In the genomic region with DNA sequence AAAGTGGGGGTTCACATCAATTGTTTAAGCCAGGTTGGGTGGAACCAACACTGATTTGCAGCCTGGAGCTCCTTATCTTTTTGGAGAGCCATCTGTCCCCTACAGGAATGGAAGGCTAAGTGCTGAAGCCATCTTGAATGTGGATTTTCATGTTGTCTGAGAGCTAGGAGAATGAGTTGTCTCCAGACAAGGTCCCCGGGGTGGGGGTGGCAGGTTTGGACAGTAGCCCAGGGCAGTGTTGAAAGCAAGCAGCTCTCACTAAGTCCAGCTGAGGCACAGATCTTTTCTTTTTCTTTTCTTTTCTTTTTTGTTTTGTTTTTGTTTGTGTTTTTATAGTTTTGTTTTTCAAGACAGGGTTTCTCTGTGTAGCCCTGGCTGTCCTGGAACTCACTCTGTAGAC, we compare ENCODE assay signal across 25 mouse cellular contexts. TPM values are rescaled to one million over a fixed set of nuclear protein-coding genes. Genes with fewer than 3 reads are reported as not detected.
DNase-seq lines count a peak whose midpoint lies in the region; ATAC-seq lines count a peak whose summit lies in the region.
"Had no signal": no experiment of that assay in that cellular context is flagged by ENCODE, and none has a peak within 500 bp of the region (broad histone marks: within the 10 kb centered on the region; RNA-seq: fewer than 3 reads in every experiment).

No protein-coding gene starts in this region.

- intact Hi-C loops in heart, postnatal 10 days (cut with DNase I): no loop called here

- no peak overlapping the region for H3K9ac ChIP-seq in heart, embryonic 12.5 days
- H3K9ac ChIP-seq: embryonic facial prominence, embryonic 13.5 days; forebrain, embryonic 13.5 days; heart, embryonic 13.5 days; limb, embryonic 13.5 days; liver, embryonic 13.5 days; lung, embryonic 15.5 days had no signal

- H3K4me3 ChIP-seq in heart, embryonic 12.5 days: no peak overlapping the region
- H3K4me3 ChIP-seq: embryonic facial prominence, embryonic 13.5 days; forebrain, embryonic 13.5 days; heart, embryonic 13.5 days; layer of hippocampus, adult 2 months; limb, embryonic 13.5 days; liver, embryonic 13.5 days; lung, embryonic 15.5 days had no signal

- no peak for ATAC-seq in heart, embryonic 12.5 days (ENCODE audit: insufficient number of reproducible peaks, low FRiP score)
- ATAC-seq: forebrain, embryonic 13.5 days; intestine, postnatal 0 days; Patski had no signal

- no peak overlapping the region for H3K27ac ChIP-seq in heart, embryonic 12.5 days (ENCODE audit: poor library complexity, severe bottlenecking)
- H3K27ac ChIP-seq: embryonic facial prominence, embryonic 13.5 days; forebrain, embryonic 13.5 days; heart, embryonic 13.5 days; layer of hippocampus, adult 2 months; liver, embryonic 13.5 days; lung, embryonic 15.5 days had no signal

- DNase-seq in adrenal gland, postnatal 14 days: peak; percentile 48
- DNase-seq in adrenal gland, postnatal 4 days (ENCODE audit: low spot score in 2 of 2): no peak
- DNase-seq in heart, postnatal 10 days: peak; percentile 50 to 59
- DNase-seq in lung, postnatal 10 days: peak; percentile 76
- DNase-seq in lung, postnatal 25 days (ENCODE audit: low spot score): no peak
- peak; percentile 68 for DNase-seq in adipocyte (ENCODE audit: low spot score)
- no peak for DNase-seq in T-cell, adult 2 months (ENCODE audit: low spot score)
- DNase-seq: cerebellum, adult 8-10 months; cerebellum, postnatal 36 days; embryo, embryonic 11 days; kidney, postnatal 25 days; layer of hippocampus, postnatal 36 days; liver, embryonic 13.5 days; thymus, adult 18-20 months; thymus, postnatal 36 days had no signal

- 41% methylated on average over 1 of the region's 1 CpGs for WGBS in heart, embryonic 12.5 days

- no peaks in the 10 kb centered on the region for H3K36me3 ChIP-seq in heart, embryonic 12.5 days
- H3K36me3 ChIP-seq: embryonic facial prominence, embryonic 13.5 days; heart, embryonic 13.5 days; limb, embryonic 13.5 days; liver, embryonic 13.5 days; lung, embryonic 15.5 days had no signal

- H3K9me3 ChIP-seq in heart, embryonic 12.5 days (replicated peaks): no peaks in the 10 kb centered on the region
- H3K9me3 ChIP-seq: embryonic facial prominence, embryonic 13.5 days; forebrain, embryonic 13.5 days; heart, embryonic 13.5 days; limb, embryonic 13.5 days; liver, embryonic 13.5 days; lung, embryonic 15.5 days had no signal

- H3K27me3 ChIP-seq in heart, embryonic 12.5 days (replicated peaks): peaks cover 3% of the 10 kb centered on the region; the same call in 1 of the 2 replicates
- H3K27me3 ChIP-seq: embryonic facial prominence, embryonic 13.5 days; forebrain, embryonic 13.5 days; heart, embryonic 13.5 days; liver, embryonic 13.5 days; lung, embryonic 15.5 days; Patski had no signal

- H3K4me1 ChIP-seq in heart, embryonic 12.5 days (replicated peaks): 0 out of 2 replicates have a peak, but pooled peaks cover 4% of the 10 kb centered on the region
- H3K4me1 ChIP-seq: forebrain, embryonic 13.5 days; liver, embryonic 13.5 days had no signal

- no peak overlapping the region for H3K4me2 ChIP-seq in heart, embryonic 12.5 days
- H3K4me2 ChIP-seq: embryonic facial prominence, embryonic 13.5 days; forebrain, embryonic 13.5 days; heart, embryonic 13.5 days; limb, embryonic 13.5 days; liver, embryonic 13.5 days; lung, embryonic 15.5 days; midbrain, embryonic 11.5 days had no signal

RNA-seq across cellular contexts. Expression of gene Dut, which starts 44.1 kb away (rescaled TPM):
- total RNA-seq in adrenal gland, postnatal 14 days (2021): 36.1 and 39.4 TPM in 2 replicates
- 10 to 100 TPM; 73.2 to 75.0 TPM for total RNA-seq in adrenal gland, postnatal 4 days (2021)
- 10 to 100 TPM; 38.1 to 42.9 TPM for total RNA-seq in heart, postnatal 10 days (2021)
- polyA plus RNA-seq in heart, embryonic 12.5 days (2016; fragmentation: Nextera tagmentation; extraction: Ambion mirVana): 137 and 143 TPM in 2 replicates

Comparison
In these comparisons a context has a peak if more than half of its experiments do, and no peak if none do; other contexts are left out.
1. DNase-seq: peak in adrenal gland, postnatal 14 days (single experiment), heart, postnatal 10 days (2 of 2), lung, postnatal 10 days (single experiment) and adipocyte (single experiment); none in adrenal gland, postnatal 4 days (0 of 2), lung, postnatal 25 days (single experiment) and T-cell, adult 2 months (single experiment).